Mouse (Mus musculus): ENCODE data around the gene Gm3629. TPM values are rescaled to one million over a fixed set of nuclear protein-coding genes. Genes with fewer than 3 reads are reported as not detected.
"Not testable (repeated sequence)": the region's sequence is repeated elsewhere in the genome, so short reads cannot be mapped to it uniquely, and the experiment has no call there.

Gm3629 gene
- 0.33 and 0.39 TPM in 2 replicates for polyA plus RNA-seq (2014; fragmentation: Nextera tagmentation; extraction: Ambion mirVana)

GRCm38 (mm10) chr14:6590513-6590912, at the start of gene Gm3629:
Gene Gm3629, minus strand, starts transcription at chr14:6590613.
- not testable (repeated sequence) for H3K27ac ChIP-seq (ENCODE audit: low read depth, low read length); H3K4me2 ChIP-seq (ENCODE audit: low read length); H3K9ac ChIP-seq (ENCODE audit: low read length); H3K4me1 ChIP-seq (ENCODE audit: control insufficient read depth, insufficient read depth, low read length); H3K36me3 ChIP-seq (ENCODE audit: control insufficient read depth, insufficient read depth, low read length); H3K27me3 ChIP-seq (replicated peaks; ENCODE audit: control insufficient read depth, insufficient read depth, low read length); DNase-seq (ENCODE audit: low spot score); H3K4me3 ChIP-seq (ENCODE audit: low read depth, low read length); ATAC-seq; H3K9me3 ChIP-seq (replicated peaks; ENCODE audit: control insufficient read depth, low read length)
- 38% methylated on average over 1 of the region's 2 CpGs for WGBS

- not testable (repeated sequence) for H3K4me1 ChIP-seq (ENCODE audit: control insufficient read depth, insufficient read depth, low read length); H3K9ac ChIP-seq (ENCODE audit: low read length); H3K27ac ChIP-seq (ENCODE audit: low read depth, low read length); ATAC-seq; H3K4me2 ChIP-seq (ENCODE audit: low read length); H3K36me3 ChIP-seq (ENCODE audit: control insufficient read depth, insufficient read depth, low read length); DNase-seq (ENCODE audit: low spot score); H3K9me3 ChIP-seq (replicated peaks; ENCODE audit: control insufficient read depth, low read length); H3K27me3 ChIP-seq (replicated peaks; ENCODE audit: control insufficient read depth, insufficient read depth, low read length); H3K4me3 ChIP-seq (ENCODE audit: low read depth, low read length)
- WGBS = 100% methylated on average over 1 of the region's 2 CpGs
Measured at GRCm38 (mm10) chr14:6622318-6622717, 31.9 kb upstream of the Gm3629 start, which contains the start of gene Gm3460. Gene Gm3460, minus strand, starts transcription at chr14:6622418.

- DNase-seq (ENCODE audit: low spot score); H3K9me3 ChIP-seq (replicated peaks; ENCODE audit: control insufficient read depth, low read length); ATAC-seq; H3K4me2 ChIP-seq (ENCODE audit: low read length); H3K27me3 ChIP-seq (replicated peaks; ENCODE audit: control insufficient read depth, insufficient read depth, low read length); H3K4me3 ChIP-seq (ENCODE audit: low read depth, low read length); H3K36me3 ChIP-seq (ENCODE audit: control insufficient read depth, insufficient read depth, low read length); H3K4me1 ChIP-seq (ENCODE audit: control insufficient read depth, insufficient read depth, low read length); H3K9ac ChIP-seq (ENCODE audit: low read length); H3K27ac ChIP-seq (ENCODE audit: low read depth, low read length): not testable (repeated sequence)
- no CpG with 5 or more reads among the region's 1 CpGs for WGBS
Measured at GRCm38 (mm10) chr14:6606436-6606835, 16.0 kb upstream of the Gm3629 start.

- H3K27me3 ChIP-seq (replicated peaks; ENCODE audit: control insufficient read depth, insufficient read depth, low read length); H3K36me3 ChIP-seq (ENCODE audit: control insufficient read depth, insufficient read depth, low read length); H3K27ac ChIP-seq (ENCODE audit: low read depth, low read length); ATAC-seq; H3K9me3 ChIP-seq (replicated peaks; ENCODE audit: control insufficient read depth, low read length); H3K4me1 ChIP-seq (ENCODE audit: control insufficient read depth, insufficient read depth, low read length): not testable (repeated sequence)
- WGBS = 1% methylated on average over 13 of the region's 20 CpGs
- peak overlapping the region; percentile 57 for H3K4me2 ChIP-seq (ENCODE audit: low read length)
- H3K4me3 ChIP-seq (ENCODE audit: low read depth, low read length) = peak overlapping the region; percentile 28
- H3K9ac ChIP-seq (ENCODE audit: low read length) = peak overlapping the region; percentile 45; the same call in 1 of the 2 replicates
- peak; percentile 47 for DNase-seq (ENCODE audit: low spot score)
Measured at GRCm38 (mm10) chr14:6605004-6605403, 14.6 kb upstream of the Gm3629 start.

GRCm38 (mm10) chr14:6604551-6604950, 14.1 kb upstream of the Gm3629 start:
- not testable (repeated sequence) for H3K36me3 ChIP-seq (ENCODE audit: control insufficient read depth, insufficient read depth, low read length); ATAC-seq; H3K4me1 ChIP-seq (ENCODE audit: control insufficient read depth, insufficient read depth, low read length); H3K27ac ChIP-seq (ENCODE audit: low read depth, low read length); H3K9me3 ChIP-seq (replicated peaks; ENCODE audit: control insufficient read depth, low read length); H3K27me3 ChIP-seq (replicated peaks; ENCODE audit: control insufficient read depth, insufficient read depth, low read length)
- DNase-seq (ENCODE audit: low spot score) = peak; percentile 1
- Histone ChIP-seq H3K4me3 (ENCODE audit: low read depth, low read length) (peak overlapping the region; percentile 28), H3K9ac (ENCODE audit: low read length) (peak overlapping the region; percentile 45; the same call in 1 of the 2 replicates), H3K4me2 (ENCODE audit: low read length) (peak overlapping the region; percentile 57)
- 4% methylated on average over 19 of the region's 20 CpGs for WGBS

GRCm38 (mm10) chr14:6537190-6537589, 53.2 kb downstream of the Gm3629 start, which contains the start of gene Gm8356:
Gene Gm8356, minus strand, starts transcription at chr14:6537290.
- no CpG with 5 or more reads among the region's 2 CpGs for WGBS
- not testable (repeated sequence) for H3K4me2 ChIP-seq (ENCODE audit: low read length); H3K4me1 ChIP-seq (ENCODE audit: control insufficient read depth, insufficient read depth, low read length)

More at GRCm38 (mm10) chr14:6537190-6537589, 53.2 kb downstream of the Gm3629 start, which contains the start of gene Gm8356:
- DNase-seq (ENCODE audit: low spot score); ATAC-seq; H3K27ac ChIP-seq (ENCODE audit: low read depth, low read length); H3K9ac ChIP-seq (ENCODE audit: low read length); H3K27me3 ChIP-seq (replicated peaks; ENCODE audit: control insufficient read depth, insufficient read depth, low read length); H3K36me3 ChIP-seq (ENCODE audit: control insufficient read depth, insufficient read depth, low read length); H3K9me3 ChIP-seq (replicated peaks; ENCODE audit: control insufficient read depth, low read length); H3K4me3 ChIP-seq (ENCODE audit: low read depth, low read length): not testable (repeated sequence)

Other genes starting within 250 kb of the Gm3629 start
- not detected in 2 replicates for gene Gm3618, start 246.9 kb downstream of the Gm3629 start, polyA plus RNA-seq (2014; fragmentation: Nextera tagmentation; extraction: Ambion mirVana)
- not detected in 2 replicates for gene Gm16440, start 200.3 kb downstream of the Gm3629 start, polyA plus RNA-seq (2014; fragmentation: Nextera tagmentation; extraction: Ambion mirVana)
- gene Gm3591, start 178.1 kb downstream of the Gm3629 start, polyA plus RNA-seq (2014; fragmentation: Nextera tagmentation; extraction: Ambion mirVana) = 3.4 and 5.7 TPM in 2 replicates
- not detected in 2 replicates for gene Gm3594, start 146.0 kb downstream of the Gm3629 start, polyA plus RNA-seq (2014; fragmentation: Nextera tagmentation; extraction: Ambion mirVana)
- gene Gm8356, start 53.3 kb downstream of the Gm3629 start, polyA plus RNA-seq (2014; fragmentation: Nextera tagmentation; extraction: Ambion mirVana) = not detected in 2 replicates
- gene Gm3460, start 31.8 kb upstream of the Gm3629 start, polyA plus RNA-seq (2014; fragmentation: Nextera tagmentation; extraction: Ambion mirVana) = not detected in 2 replicates
- gene Gm10251, start 93.6 kb upstream of the Gm3629 start, polyA plus RNA-seq (2014; fragmentation: Nextera tagmentation; extraction: Ambion mirVana) = not detected in 2 replicates
- not detected in 2 replicates for gene Gm8050, start 129.6 kb upstream of the Gm3629 start, polyA plus RNA-seq (2014; fragmentation: Nextera tagmentation; extraction: Ambion mirVana)
- gene Gm3636, start 151.7 kb upstream of the Gm3629 start, polyA plus RNA-seq (2014; fragmentation: Nextera tagmentation; extraction: Ambion mirVana) = 11.1 and 13.1 TPM in 2 replicates
- not detected in 2 replicates for gene Gm8362, start 183.8 kb upstream of the Gm3629 start, polyA plus RNA-seq (2014; fragmentation: Nextera tagmentation; extraction: Ambion mirVana)
- gene Gm3642, start 249.7 kb upstream of the Gm3629 start, polyA plus RNA-seq (2014; fragmentation: Nextera tagmentation; extraction: Ambion mirVana) = not detected in 2 replicates

All from forebrain, embryonic 14.5 days (tissue).